ENCODE assay signal across 8 mouse cellular contexts in the genomic region with DNA sequence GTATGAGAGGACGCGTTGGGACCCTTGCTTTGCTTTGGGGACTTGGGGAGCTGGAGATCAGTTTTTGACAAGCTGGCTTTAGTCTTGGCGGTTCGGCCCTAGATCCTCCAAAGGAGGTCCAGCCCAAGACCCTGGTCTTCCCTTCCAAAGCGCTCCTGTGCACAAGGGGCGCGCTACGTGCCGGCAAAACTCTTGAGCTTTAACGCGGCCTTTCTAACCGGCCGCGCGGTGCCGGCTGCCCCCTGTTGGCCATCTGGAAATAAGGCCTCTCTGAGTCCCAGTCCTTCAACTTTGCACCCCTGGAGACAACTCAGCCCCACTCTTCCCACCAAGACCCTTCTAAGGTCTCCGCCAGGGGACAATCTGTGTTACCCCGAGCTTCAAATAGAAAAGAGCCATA. TPM values are rescaled to one million over a fixed set of nuclear protein-coding genes. Genes with fewer than 3 reads are reported as not detected.
A peak's percentile ranks its signal among the peaks of the same experiment; 100 is the strongest.
DNase-seq lines count a peak whose midpoint lies in the region; ATAC-seq lines count a peak whose summit lies in the region.

No protein-coding gene starts in this region.

- H3K27ac ChIP-seq in embryonic facial prominence, embryonic 13.5 days: peak overlapping the region; percentile 100
- H3K27ac ChIP-seq in heart, embryonic 11.5 days (ENCODE audit: low read depth, low read length): peak overlapping the region; percentile 97; the same call in 1 of the 2 replicates
- no peak overlapping the region; the same call in 1 of the 2 replicates for H3K27ac ChIP-seq in kidney, embryonic 14.5 days (ENCODE audit: low read depth, low read length)
- H3K27ac ChIP-seq in liver, embryonic 13.5 days: no peak overlapping the region
- H3K27ac ChIP-seq in neural tube, embryonic 12.5 days: no peak overlapping the region

- peak; percentile 34 for DNase-seq in cerebellum, adult 11 months
- DNase-seq in liver, embryonic 13.5 days: no peak
- peak; percentile 74 for DNase-seq in urinary bladder, postnatal 25 days (ENCODE audit: low spot score)

- H3K9ac ChIP-seq in embryonic facial prominence, embryonic 13.5 days: peak overlapping the region; percentile 100
- peak overlapping the region; percentile 96 for H3K9ac ChIP-seq in heart, embryonic 11.5 days (ENCODE audit: low read depth, low read length)
- H3K9ac ChIP-seq in kidney, embryonic 14.5 days (ENCODE audit: low read depth, low read length): peak overlapping the region; percentile 73; the same call in 1 of the 2 replicates
- no peak overlapping the region for H3K9ac ChIP-seq in liver, embryonic 13.5 days
- H3K9ac ChIP-seq in neural tube, embryonic 12.5 days: no peak overlapping the region

- no peaks in the 10 kb centered on the region for H3K9me3 ChIP-seq in embryonic facial prominence, embryonic 13.5 days
- no peaks in the 10 kb centered on the region for H3K9me3 ChIP-seq in heart, embryonic 11.5 days (replicated peaks; ENCODE audit: control insufficient read depth, low read length)
- H3K9me3 ChIP-seq in kidney, embryonic 14.5 days (ENCODE audit: control insufficient read depth, low read length): no peaks in the 10 kb centered on the region
- no peaks in the 10 kb centered on the region for H3K9me3 ChIP-seq in liver, embryonic 13.5 days (replicated peaks)
- H3K9me3 ChIP-seq in neural tube, embryonic 12.5 days: no peaks in the 10 kb centered on the region

- no peak for ATAC-seq in cerebellum, adult (ENCODE audit: insufficient number of reproducible peaks, low FRiP score, low TSS enrichment)
- ATAC-seq in embryonic facial prominence, embryonic 13.5 days (ENCODE audit: insufficient number of reproducible peaks, insufficient read depth, low FRiP score, low TSS enrichment, low read depth): no peak
- ATAC-seq in heart, embryonic 11.5 days (replicated peaks; ENCODE audit: insufficient number of reproducible peaks, low FRiP score, low TSS enrichment): no peak
- 0 out of 2 replicates have a peak, but pooled peaks have one; percentile 17 for ATAC-seq in kidney, embryonic 14.5 days (ENCODE audit: low FRiP score, low TSS enrichment)
- no peak for ATAC-seq in liver, embryonic 13.5 days (ENCODE audit: low read depth)
- no peak for ATAC-seq in neural tube, embryonic 12.5 days (ENCODE audit: low FRiP score, low read depth)

- H3K36me3 ChIP-seq in embryonic facial prominence, embryonic 13.5 days: peaks cover 16% of the 10 kb centered on the region
- H3K36me3 ChIP-seq in heart, embryonic 11.5 days (ENCODE audit: control insufficient read depth, insufficient read depth, low read length): no peaks in the 10 kb centered on the region
- no peaks in the 10 kb centered on the region for H3K36me3 ChIP-seq in kidney, embryonic 14.5 days (ENCODE audit: control insufficient read depth, insufficient read depth, low read length)
- no peaks in the 10 kb centered on the region for H3K36me3 ChIP-seq in liver, embryonic 13.5 days
- H3K36me3 ChIP-seq in neural tube, embryonic 12.5 days: no peaks in the 10 kb centered on the region

- under 1% methylated on average over 18 of the region's 18 CpGs for WGBS in embryonic facial prominence, embryonic 13.5 days
- 0% methylated on average over 18 of the region's 18 CpGs for WGBS in heart, embryonic 11.5 days (ENCODE audit: insufficient replicate concordance)
- WGBS in kidney, embryonic 14.5 days: 0% methylated on average over 18 of the region's 18 CpGs
- under 1% methylated on average over 18 of the region's 18 CpGs for WGBS in liver, embryonic 13.5 days (ENCODE audit: insufficient replicate concordance)
- WGBS in neural tube, embryonic 12.5 days: 1% methylated on average over 18 of the region's 18 CpGs

- peak overlapping the region; percentile 87 for H3K4me2 ChIP-seq in embryonic facial prominence, embryonic 13.5 days
- H3K4me2 ChIP-seq in heart, embryonic 11.5 days: peak overlapping the region; percentile 96
- peak overlapping the region; percentile 85 for H3K4me2 ChIP-seq in kidney, embryonic 14.5 days (replicated peaks; ENCODE audit: low read depth, low read length)
- H3K4me2 ChIP-seq in liver, embryonic 13.5 days: peak overlapping the region; percentile 64
- H3K4me2 ChIP-seq in neural tube, embryonic 12.5 days (replicated peaks): peak overlapping the region; percentile 91

- H3K4me1 ChIP-seq in embryonic facial prominence, embryonic 13.5 days: peaks cover 12% of the 10 kb centered on the region
- H3K4me1 ChIP-seq in heart, embryonic 11.5 days (ENCODE audit: control insufficient read depth, insufficient read depth, low read length): peaks cover 21% of the 10 kb centered on the region
- H3K4me1 ChIP-seq in kidney, embryonic 14.5 days (ENCODE audit: control insufficient read depth, insufficient read depth, low read length): peaks cover 19% of the 10 kb centered on the region
- H3K4me1 ChIP-seq in liver, embryonic 13.5 days (replicated peaks): peaks cover 6% of the 10 kb centered on the region; the same call in 1 of the 2 replicates
- peaks cover 50% of the 10 kb centered on the region for H3K4me1 ChIP-seq in neural tube, embryonic 12.5 days

- H3K27me3 ChIP-seq in embryonic facial prominence, embryonic 13.5 days: no peaks in the 10 kb centered on the region
- H3K27me3 ChIP-seq in heart, embryonic 11.5 days (ENCODE audit: control insufficient read depth, insufficient read depth, low read length): no peaks in the 10 kb centered on the region
- peaks cover 35% of the 10 kb centered on the region for H3K27me3 ChIP-seq in kidney, embryonic 14.5 days (ENCODE audit: control insufficient read depth, insufficient read depth, low read length)
- H3K27me3 ChIP-seq in liver, embryonic 13.5 days: peaks cover 99% of the 10 kb centered on the region
- peaks cover 48% of the 10 kb centered on the region for H3K27me3 ChIP-seq in neural tube, embryonic 12.5 days (replicated peaks)

- peak overlapping the region; percentile 91 for H3K4me3 ChIP-seq in embryonic facial prominence, embryonic 13.5 days
- H3K4me3 ChIP-seq in heart, embryonic 11.5 days (ENCODE audit: low read depth, low read length): peak overlapping the region; percentile 81
- peak overlapping the region; percentile 60 for H3K4me3 ChIP-seq in kidney, embryonic 14.5 days (ENCODE audit: low read length)
- H3K4me3 ChIP-seq in liver, embryonic 13.5 days (replicated peaks): peak overlapping the region; percentile 18; the same call in 1 of the 2 replicates
- peak overlapping the region; percentile 57 for H3K4me3 ChIP-seq in neural tube, embryonic 12.5 days

RNA-seq across cellular contexts. Expression of a gene that starts 2.9 kb away (rescaled TPM):
- polyA plus RNA-seq in embryonic facial prominence, embryonic 13.5 days (2015; fragmentation: Nextera tagmentation; extraction: Ambion mirVana): 280 and 323 TPM in 2 replicates
- 37.2 and 42.5 TPM in 2 replicates for polyA plus RNA-seq in heart, embryonic 11.5 days (2014; fragmentation: Nextera tagmentation; extraction: Ambion mirVana)
- 13.1 and 21.0 TPM in 2 replicates for polyA plus RNA-seq in kidney, embryonic 14.5 days (2014; fragmentation: Nextera tagmentation; extraction: Ambion mirVana)
- polyA plus RNA-seq in liver, embryonic 13.5 days (2015; fragmentation: Nextera tagmentation; extraction: Ambion mirVana): 0.20 and 0.36 TPM in 2 replicates
- 14.8 and 24.1 TPM in 2 replicates for polyA plus RNA-seq in neural tube, embryonic 12.5 days (2016; fragmentation: Nextera tagmentation; extraction: Ambion mirVana)

Comparison
In these comparisons a context has a peak if more than half of its experiments do, and no peak if none do; other contexts are left out.
1. H3K27ac ChIP-seq: peak in embryonic facial prominence, embryonic 13.5 days (single experiment) and heart, embryonic 11.5 days (single experiment); none in kidney, embryonic 14.5 days (single experiment), liver, embryonic 13.5 days (single experiment) and neural tube, embryonic 12.5 days (single experiment).
2. H3K4me3 ChIP-seq: peak in every context shown above with its lines; median percentile 91 in embryonic facial prominence, embryonic 13.5 days; 81 in heart, embryonic 11.5 days; 60 in kidney, embryonic 14.5 days; 57 in neural tube, embryonic 12.5 days; 18 in liver, embryonic 13.5 days.
3. H3K9ac ChIP-seq: peak in embryonic facial prominence, embryonic 13.5 days (single experiment), heart, embryonic 11.5 days (single experiment) and kidney, embryonic 14.5 days (single experiment); none in liver, embryonic 13.5 days (single experiment) and neural tube, embryonic 12.5 days (single experiment).
4. RNA of a gene that starts 2.9 kb away (polyA plus RNA-seq): 280 to 323 TPM in embryonic facial prominence, embryonic 13.5 days, 37.2 to 42.5 TPM in heart, embryonic 11.5 days, 13.1 to 21.0 TPM in kidney, embryonic 14.5 days and 14.8 to 24.1 TPM in neural tube, embryonic 12.5 days; 0.20 to 0.36 TPM in liver, embryonic 13.5 days; every median in the first group is over 10 times any median in the second.
5. Peak in every context shown above with its lines, with median percentiles within 50 percentile points of each other: H3K4me2 ChIP-seq.